Mouse (Mus musculus) common myeloid progenitor, adult 5-6 weeks (primary cell): ENCODE data around the gene Noct. TPM values are rescaled to one million over a fixed set of nuclear protein-coding genes. Genes with fewer than 3 reads are reported as not detected.

Experiments
- ATAC-seq: replicated peaks from 2 replicates; pipeline ENCODE4 v1.8.0; 2016; ENCODE audit warnings: low read depth, mild to moderate bottlenecking, moderate TSS enrichment, inconsistent platforms; ENCODE audit not compliant: poor library complexity, severe bottlenecking
- total RNA-seq: library from RNA; stranded (forward); fragments of 200-1000, 187-1606 nt; gene quantifications from 2 replicates; pipeline ENCODE4 v1.2.3, GENCODE M21; 2017

Noct gene
- total RNA-seq, 1 experiment from 2014 or later: 5.5 TPM

GRCm38 (mm10) chr3:51262942-51263341, 38.7 kb downstream of the Noct start:
- no peak for ATAC-seq

GRCm38 (mm10) chr3:51268434-51268833, 44.2 kb downstream of the Noct start:
- no peak for ATAC-seq

- peak; percentile 68 for ATAC-seq
These were observed 46.0 kb downstream of the Noct start for GRCm38 (mm10) chr3:51270069-51270817.

DNA sequence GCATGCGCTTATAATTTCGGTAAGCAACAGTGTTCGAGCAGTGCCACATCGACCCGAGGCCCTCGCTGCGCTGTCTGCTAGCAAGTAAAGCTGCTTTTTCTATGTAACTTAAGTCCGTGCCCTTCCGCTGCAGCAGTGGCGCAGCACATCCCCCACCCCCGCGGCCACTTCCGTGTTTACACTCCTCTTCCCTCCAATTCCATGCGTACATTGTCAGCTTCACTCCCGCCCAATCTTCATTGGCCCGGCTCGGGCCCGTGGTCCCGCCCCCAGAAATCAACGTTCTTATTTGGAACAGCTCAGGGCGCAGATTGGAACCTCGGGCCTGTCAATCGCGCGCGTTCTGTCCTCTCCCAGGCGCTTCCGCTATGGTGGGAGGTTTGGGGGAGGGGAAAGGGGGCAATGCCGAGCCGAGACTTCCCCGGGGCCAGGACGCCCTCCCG, 51.7 kb downstream of the Noct start:
- ATAC-seq: peak; percentile 93

GRCm38 (mm10) chr3:51276421-51277111, 52.3 kb downstream of the Noct start:
- ATAC-seq: no peak

- ATAC-seq: peak; percentile 49
These were observed 53.2 kb downstream of the Noct start for GRCm38 (mm10) chr3:51277201-51278150.

DNA sequence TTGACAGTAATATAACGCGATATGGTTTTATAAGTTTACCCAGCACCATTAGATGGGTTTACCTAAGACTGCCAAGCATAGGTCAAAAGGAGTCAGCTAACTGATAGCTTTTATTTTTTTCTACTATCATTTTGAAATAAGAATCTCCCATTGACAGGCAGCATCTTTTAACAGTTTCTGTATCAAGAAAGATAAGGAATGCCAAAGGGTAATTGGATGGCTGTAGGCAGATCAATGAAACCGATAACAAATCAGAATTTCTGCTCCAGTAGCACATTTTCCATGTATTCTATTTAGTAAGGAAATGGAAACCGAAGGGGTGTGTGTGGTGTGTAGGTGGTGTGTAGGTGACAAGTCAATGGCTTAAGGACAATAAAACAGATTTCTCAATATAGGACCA, 54.2 kb downstream of the Noct start:
- ATAC-seq: no peak

DNA sequence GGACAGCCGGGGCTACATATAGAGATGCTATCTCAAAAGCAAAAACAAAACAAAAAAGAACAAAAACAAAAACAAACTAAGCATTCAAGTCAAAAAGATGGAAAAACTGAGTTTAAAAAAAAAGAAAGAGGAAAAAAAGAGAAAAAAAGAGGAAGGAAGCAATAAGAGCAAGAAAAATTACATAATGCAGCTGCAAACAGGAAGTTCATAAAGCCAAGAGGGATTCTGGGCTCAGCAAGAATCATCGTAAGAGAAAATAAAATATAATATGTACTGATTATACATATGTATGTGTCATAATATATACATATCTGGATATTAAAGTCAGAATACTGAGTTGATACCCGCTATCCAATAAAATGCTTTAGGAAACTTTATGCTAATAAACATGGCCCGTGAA, 57.5 kb downstream of the Noct start:
- no peak for ATAC-seq

- ATAC-seq: no peak
These were observed 60.1 kb downstream of the Noct start for GRCm38 (mm10) chr3:51284375-51284774.

- ATAC-seq: peak; percentile 94
These were observed 64.9 kb downstream of the Noct start for GRCm38 (mm10) chr3:51288880-51289821.

- ATAC-seq: no peak
These were observed 70.0 kb downstream of the Noct start for GRCm38 (mm10) chr3:51294251-51294650.

DNA sequence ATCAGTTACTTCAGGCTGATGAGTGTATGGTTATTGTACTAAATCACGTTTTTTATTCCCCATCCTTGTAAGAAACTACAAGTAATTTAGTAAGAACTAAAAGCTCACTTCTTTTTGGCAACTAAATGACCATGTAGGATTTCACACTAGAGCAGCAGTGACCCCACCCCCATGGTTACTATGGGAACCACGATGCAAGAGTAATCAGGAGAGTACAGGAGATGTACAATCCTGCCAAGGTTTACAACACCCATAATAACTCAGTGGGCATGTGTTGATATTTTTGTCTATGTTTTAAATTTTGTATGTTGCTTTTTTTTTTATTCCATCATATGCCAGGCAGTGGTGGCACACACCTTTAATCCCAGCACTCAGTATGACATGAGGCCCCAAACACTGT, 71.0 kb downstream of the Noct start:
- peak; percentile 52; the same call in 1 of the 2 replicates for ATAC-seq

DNA sequence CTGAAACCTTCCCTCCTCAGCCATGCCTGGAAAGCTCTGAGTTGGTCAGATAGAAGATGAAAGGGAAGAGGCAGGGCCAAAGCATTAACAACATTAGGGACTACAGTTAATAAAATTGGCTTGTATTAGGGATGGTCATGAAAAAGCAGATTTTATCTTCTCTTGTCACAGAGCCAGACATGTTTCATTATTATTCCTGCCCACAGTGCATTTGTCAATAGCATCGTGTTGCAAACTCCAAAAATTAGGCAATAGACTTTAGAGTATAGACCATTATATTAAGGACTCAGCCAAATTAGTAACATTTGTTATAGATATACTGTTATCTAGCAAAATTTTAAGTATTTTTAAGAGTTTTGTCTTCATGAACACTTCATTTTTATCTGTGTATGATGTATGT, 72.5 kb downstream of the Noct start:
- no peak for ATAC-seq

Other genes starting within 250 kb of the Noct start
- 123 and 129 TPM in 2 replicates for gene Elf2, start 116.2 kb downstream of the Noct start, total RNA-seq
- gene Mgarp, start 172.3 kb downstream of the Noct start, total RNA-seq: not detected in 2 replicates
- 22.7 and 50.2 TPM in 2 replicates for gene Ndufc1, start 184.5 kb downstream of the Noct start, total RNA-seq
- gene Naa15, start 190.7 kb downstream of the Noct start, total RNA-seq: 193 and 245 TPM in 2 replicates